Mouse (Mus musculus) ES-Bruce4 (cell line): ENCODE measurements at regions not wholly inside any gene's neighbourhood (a gene's known extent, or its start where the extent isn't known, plus 50 kb on each side); places are given as distances from the start of the nearest gene placed in this dataset.

Experiments
- EP300 ChIP-seq: IDR thresholded peaks from 2 replicates; pipeline ENCODE4 v1.6.1; 2011; ENCODE audit warnings: low read depth, low read length; ENCODE audit not compliant: insufficient read depth
- POLR2A ChIP-seq: IDR thresholded peaks from one replicate; pipeline ENCODE4 v1.8.1; 2011; ENCODE audit warnings: low read length; ENCODE audit not compliant: insufficient read depth

DNA sequence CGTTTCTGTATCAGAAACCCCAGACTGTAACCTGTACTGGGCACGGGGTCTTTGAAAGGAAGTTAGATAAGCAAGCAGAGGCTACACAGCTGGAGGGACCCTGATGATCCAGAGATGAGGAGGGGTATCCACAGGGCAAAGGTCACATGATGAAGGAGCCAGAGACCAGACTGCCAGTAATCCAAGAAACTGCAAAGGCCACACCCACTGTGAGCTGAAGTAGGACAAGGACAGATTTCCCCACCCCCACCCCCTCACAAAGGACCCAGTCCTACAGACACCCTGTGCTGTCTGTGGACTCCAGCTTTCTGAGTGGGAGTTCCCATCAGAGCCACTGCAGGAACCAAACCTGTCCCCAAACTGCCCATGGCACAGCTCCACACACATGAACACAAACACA, 124.9 kb upstream of the A430005L14Rik start:
- TF ChIP-seq EP300 (no peak), POLR2A (no peak)
